Mouse (Mus musculus) cerebellum, adult 11-12 months (tissue): Measurements from ENCODE around the gene Sdf4.
A peak's percentile ranks its signal among the peaks of the same experiment; 100 is the strongest.

Experiments used
- DNase-seq: peaks from one replicate; pipeline ENCODE4 v3.0.0; 2022

Sdf4 gene

GRCm38 (mm10) chr4:156013637-156014036 is 21.0 kb downstream of the Sdf4 start, which contains the start of gene Tnfrsf4:
Tnfrsf4 (plus strand) TSS chr4:156013843.
- DNase-seq: no peak

- no peak for DNase-seq
Measured at GRCm38 (mm10) chr4:156014436-156014835, 21.8 kb downstream of the Sdf4 start.

- DNase-seq: no peak
Measured at GRCm38 (mm10) chr4:156019771-156020170, 27.1 kb downstream of the Sdf4 start.

- DNase-seq: no peak
Measured at GRCm38 (mm10) chr4:156021381-156021780, 28.7 kb downstream of the Sdf4 start.

- no peak for DNase-seq
Measured at GRCm38 (mm10) chr4:156021942-156022419, 29.3 kb downstream of the Sdf4 start.

GRCm38 (mm10) chr4:156023520-156023919 is 30.8 kb downstream of the Sdf4 start:
- DNase-seq: no peak

- DNase-seq: no peak
Measured at GRCm38 (mm10) chr4:156024184-156024583, 31.5 kb downstream of the Sdf4 start.

- DNase-seq: peak; percentile 20
Measured at GRCm38 (mm10) chr4:156026013-156026412, 33.3 kb downstream of the Sdf4 start, which contains the start of gene Tnfrsf18. Tnfrsf18 (plus strand) TSS chr4:156026164.

- no peak for DNase-seq
Measured at GRCm38 (mm10) chr4:156028580-156028979, 35.9 kb downstream of the Sdf4 start.

GRCm38 (mm10) chr4:156030651-156031118 is 38.0 kb downstream of the Sdf4 start:
- DNase-seq: peak; percentile 42

- DNase-seq: no peak
Measured at GRCm38 (mm10) chr4:156031255-156031592, 38.6 kb downstream of the Sdf4 start.

GRCm38 (mm10) chr4:156031593-156032391 is 39.1 kb downstream of the Sdf4 start:
- peak; percentile 88 for DNase-seq

GRCm38 (mm10) chr4:156032856-156033255 is 40.2 kb downstream of the Sdf4 start:
- DNase-seq: peak; percentile 39

GRCm38 (mm10) chr4:156033476-156034119 is 40.9 kb downstream of the Sdf4 start:
- DNase-seq: peak; percentile 56

- DNase-seq: no peak
Measured at GRCm38 (mm10) chr4:156034301-156034700, 41.6 kb downstream of the Sdf4 start.

- peak; percentile 9 for DNase-seq
Measured at GRCm38 (mm10) chr4:156034901-156035300, 42.2 kb downstream of the Sdf4 start.

GRCm38 (mm10) chr4:156044754-156045153 is 52.1 kb downstream of the Sdf4 start:
- no peak for DNase-seq

- no peak for DNase-seq
Measured at GRCm38 (mm10) chr4:156049779-156050178, 57.1 kb downstream of the Sdf4 start.

- DNase-seq: no peak
Measured at GRCm38 (mm10) chr4:156050391-156050980, 57.8 kb downstream of the Sdf4 start.

GRCm38 (mm10) chr4:156053113-156053512 is 60.4 kb downstream of the Sdf4 start:
- no peak for DNase-seq

GRCm38 (mm10) chr4:156054130-156054529 is 61.5 kb downstream of the Sdf4 start:
- no peak for DNase-seq

- no peak for DNase-seq
Measured at GRCm38 (mm10) chr4:156054606-156055005, 61.9 kb downstream of the Sdf4 start.

GRCm38 (mm10) chr4:156055173-156055572 is 62.5 kb downstream of the Sdf4 start:
- DNase-seq: no peak

- DNase-seq: no peak
Measured at GRCm38 (mm10) chr4:156057702-156058101, 65.0 kb downstream of the Sdf4 start.
